Mouse (Mus musculus): ENCODE data around the gene Chrna4.
A peak's percentile ranks its signal among the peaks of the same experiment; 100 is the strongest.

The Chrna4 gene

DNA sequence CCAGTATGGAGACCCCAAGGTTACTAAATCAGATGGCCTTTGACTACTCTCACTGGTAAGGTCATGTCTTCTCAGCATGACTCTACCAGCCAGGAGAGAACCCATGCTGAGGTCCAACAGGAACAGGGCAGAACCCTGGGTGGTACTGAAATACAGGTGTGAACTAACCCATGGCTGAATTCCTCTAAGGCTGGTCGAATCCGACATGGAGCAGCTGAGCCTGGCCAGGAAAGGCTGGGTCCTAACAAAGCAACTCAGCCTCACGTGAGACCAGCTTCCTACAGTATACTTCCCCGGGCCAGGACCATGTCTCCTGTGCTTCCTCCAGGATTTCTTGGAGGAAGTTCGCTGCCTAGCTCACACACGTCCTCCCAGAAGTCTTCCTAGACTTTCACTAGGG, 6.8 kb downstream of the Chrna4 start:
- DNase-seq: no peak

DNA sequence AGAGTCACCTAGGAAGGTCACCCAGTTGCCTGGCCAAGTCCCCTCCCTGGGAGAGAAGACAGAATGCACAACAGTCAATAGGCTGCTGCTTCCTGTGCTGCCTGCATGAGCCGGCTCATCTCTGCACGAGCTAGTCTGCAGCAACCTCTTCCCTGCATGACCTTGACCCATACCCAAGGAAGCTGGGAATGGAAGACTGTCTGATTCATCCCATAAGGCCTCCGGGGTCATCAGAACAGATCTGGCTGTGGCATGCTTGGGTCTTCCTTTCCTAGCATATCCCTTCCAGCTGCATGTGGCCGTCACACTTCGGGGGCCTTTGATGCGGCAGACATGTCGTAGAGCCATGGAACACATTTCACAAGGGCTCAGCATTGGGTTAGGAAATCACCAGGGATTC, 8.2 kb downstream of the Chrna4 start:
- no peak for DNase-seq

DNA sequence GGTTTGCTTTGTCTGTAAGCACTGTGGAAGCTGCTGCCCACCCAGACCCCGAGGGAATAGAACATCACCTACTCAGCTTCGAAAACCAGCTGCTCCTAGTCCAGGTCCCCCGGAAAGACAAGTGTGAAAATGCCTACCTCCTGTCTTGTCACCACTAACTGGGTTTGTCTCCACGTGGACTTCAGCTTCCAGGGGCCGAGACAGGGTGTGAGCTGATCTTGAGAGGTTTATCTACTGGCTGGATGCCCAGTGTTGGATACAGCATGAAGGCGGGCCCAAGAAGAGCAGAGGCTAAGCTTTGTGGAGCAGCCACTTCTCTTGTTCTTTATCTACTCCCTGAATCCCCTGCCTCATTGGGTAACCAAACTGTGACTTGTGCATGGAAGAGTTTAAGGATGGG, 10.0 kb downstream of the Chrna4 start:
- DNase-seq: peak; percentile 5

DNA sequence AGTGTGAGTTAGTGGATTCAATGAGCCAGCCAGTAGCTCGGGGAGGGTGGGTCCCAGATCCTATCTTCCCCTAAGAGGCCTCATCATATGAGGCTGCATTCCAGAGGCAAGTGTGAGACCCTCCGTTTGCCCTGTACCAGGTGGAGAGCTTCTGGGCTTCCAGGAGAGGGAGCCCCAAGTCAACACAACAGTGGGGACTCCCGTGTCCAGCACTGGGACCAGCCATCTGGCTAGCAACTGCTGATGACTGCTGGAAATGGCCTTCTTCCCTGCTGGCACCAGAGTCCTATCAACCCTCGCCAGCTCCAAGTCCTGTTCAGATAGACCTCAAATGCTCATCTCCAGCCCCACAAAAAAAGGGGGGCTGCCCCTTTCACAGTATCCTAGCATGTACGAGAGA, 10.9 kb downstream of the Chrna4 start:
- peak; percentile 18 for DNase-seq

DNA sequence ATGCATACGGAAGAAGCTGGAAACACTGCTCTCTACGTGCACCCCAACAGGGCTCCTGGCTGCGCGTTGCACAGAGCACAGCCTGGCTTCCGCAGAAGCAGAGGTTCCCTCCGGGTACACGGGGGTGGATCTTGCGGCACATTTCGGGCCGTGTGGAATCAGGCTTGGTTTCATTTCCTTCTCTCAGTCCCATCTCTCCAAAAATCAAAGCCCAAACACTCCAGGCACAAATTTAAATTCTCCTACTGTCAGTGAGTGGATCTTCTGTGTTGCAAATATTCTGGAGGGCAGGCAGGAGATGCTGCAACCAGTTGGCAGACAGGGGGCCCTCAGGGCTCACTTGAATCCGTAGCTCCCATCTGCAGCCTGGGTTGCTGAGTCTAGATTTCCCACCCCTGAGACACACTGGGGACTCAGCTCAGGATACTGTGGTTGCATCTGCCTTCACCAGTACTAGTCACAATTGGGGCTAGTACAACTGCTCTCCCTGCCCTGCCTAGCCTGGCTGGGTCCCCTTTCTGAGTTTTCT, 11.9 kb downstream of the Chrna4 start:
- DNase-seq: no peak

DNA sequence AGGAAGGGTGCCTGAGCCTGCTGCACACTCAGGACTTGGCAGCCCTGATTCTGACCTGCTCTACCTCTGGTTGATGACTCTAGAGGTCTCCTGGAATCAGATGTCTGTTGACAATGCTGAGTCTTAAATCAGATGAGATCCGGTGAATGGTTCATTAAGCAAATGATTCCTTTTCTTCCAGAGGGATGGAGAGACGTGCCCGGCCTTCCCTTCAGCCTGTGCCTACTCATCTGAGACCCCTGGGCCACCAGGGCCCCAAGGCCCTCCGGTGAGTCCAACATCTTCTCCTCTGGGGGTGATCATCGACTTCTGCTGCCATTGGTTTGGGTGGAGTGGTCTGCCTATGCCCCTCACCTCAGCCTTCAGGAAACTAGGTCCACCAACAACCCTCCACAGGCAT, 35.0 kb downstream of the Chrna4 start:
- DNase-seq: no peak

DNA sequence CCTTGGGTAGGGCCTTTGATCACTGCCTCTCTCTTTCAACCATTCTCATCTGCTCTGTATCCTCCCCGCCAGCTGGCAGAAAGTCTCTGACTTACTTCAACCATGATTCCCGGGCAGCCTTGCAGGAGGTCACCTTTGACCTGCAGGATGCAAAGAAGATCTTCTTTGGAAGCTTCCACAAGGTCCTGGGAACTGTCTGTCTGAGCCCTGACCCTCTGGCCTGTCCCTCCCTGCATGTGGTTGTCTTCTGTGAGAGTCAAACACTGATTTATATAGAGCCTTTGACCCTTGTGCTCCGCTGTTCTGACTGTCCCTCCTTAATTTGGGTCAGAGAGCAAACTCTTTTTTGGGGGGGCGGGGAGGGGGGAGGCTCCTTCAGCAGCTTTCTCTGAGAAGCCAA, 36.3 kb downstream of the Chrna4 start:
- no peak for DNase-seq

DNA sequence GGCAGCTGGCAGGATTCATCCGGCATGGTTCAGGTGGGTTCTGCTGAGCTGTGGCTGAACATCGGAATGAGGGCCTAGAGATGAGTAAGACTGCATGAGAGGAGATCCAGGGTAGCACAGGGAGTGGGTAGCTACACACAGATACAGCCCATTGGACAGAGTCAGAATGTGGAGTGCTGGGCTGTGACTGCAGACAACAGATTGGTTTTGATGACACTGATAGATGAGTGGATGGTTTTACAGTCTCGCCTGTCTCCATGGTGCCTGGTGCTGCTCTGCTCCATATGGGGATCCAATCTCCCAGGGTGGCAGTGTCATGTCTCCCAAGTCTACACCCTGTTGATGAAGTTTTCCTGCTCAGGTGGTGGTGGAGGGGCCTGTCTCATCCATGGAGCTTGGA, 46.4 kb downstream of the Chrna4 start:
- no peak for DNase-seq

DNA sequence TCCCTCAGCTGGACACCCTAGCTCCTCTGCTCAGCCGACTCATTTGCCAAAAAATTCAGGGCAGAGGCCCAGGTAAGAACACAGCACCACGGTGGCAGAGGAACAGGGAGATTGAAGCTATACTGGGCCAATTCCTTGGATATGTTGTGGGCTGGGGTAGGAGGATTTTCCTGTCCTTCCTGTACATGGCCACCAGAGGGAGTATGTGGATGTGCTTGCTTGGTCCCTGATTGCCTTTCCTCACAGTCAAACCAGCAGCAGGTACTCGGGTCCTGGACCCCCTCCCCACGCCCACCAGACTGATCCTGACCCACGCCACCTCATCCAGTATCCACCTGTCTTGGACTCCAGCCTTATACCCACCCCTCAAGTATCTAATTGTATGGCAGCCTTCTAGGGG, 46.9 kb downstream of the Chrna4 start:
- DNase-seq: peak; percentile 29

DNA sequence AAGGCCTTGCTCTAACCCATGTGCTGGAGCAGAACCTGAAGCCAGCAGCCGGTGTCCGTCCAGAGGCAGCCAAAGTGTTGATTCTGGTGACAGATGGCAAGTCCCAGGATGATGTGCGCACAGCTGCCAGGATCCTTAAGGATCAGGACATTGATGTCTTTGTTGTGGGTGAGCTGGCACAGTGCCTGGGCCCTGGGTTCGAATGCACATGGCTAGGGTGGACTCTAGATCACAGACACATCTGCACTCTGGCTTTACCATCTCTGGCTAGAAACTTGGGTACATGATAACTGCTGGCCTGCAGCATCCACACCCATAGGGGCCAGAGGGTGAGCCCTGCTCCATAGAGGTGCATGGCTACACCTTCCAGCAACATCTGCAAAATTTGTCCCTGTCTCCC, 47.9 kb downstream of the Chrna4 start:
- no peak for DNase-seq

DNA sequence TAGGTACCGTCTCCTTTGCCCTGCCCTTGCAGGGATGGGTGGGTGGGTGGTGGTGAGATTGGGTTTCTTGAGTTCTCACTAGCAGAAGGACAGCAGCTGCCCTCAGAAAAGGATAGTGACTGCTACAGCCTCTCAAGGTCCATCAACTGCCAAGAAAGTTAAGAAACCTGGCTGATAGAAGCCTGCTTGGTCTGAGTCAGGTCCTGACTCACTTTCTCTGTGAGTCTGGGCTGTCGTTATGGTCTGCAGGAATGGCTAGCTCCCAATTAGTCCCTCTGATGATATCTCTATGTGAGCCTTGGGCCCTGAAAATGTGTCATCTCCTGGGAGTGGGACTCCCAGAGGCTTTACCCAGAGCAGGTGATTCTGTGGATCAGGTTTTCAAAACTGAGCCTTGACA, 49.0 kb downstream of the Chrna4 start:
- no peak for DNase-seq

DNA sequence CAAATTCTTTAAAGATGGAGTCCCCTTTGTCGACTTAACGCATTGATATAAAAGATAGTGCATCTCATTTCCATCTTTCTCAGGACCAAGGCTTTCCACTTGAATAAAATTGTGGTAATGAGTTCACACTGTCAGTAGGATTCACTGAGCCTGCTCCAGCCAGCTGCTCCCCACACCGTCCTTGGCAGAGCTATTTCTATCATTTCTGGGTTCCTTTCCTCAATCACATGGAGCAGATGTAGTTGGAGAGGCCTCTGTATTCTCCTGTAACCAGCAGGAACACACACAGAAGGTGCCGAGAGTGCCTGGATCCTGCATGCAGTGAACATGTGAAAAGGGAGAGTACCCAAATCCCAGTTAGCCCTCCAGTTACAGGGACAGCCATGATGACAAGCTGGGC, 53.0 kb downstream of the Chrna4 start:
- DNase-seq: no peak

DNA sequence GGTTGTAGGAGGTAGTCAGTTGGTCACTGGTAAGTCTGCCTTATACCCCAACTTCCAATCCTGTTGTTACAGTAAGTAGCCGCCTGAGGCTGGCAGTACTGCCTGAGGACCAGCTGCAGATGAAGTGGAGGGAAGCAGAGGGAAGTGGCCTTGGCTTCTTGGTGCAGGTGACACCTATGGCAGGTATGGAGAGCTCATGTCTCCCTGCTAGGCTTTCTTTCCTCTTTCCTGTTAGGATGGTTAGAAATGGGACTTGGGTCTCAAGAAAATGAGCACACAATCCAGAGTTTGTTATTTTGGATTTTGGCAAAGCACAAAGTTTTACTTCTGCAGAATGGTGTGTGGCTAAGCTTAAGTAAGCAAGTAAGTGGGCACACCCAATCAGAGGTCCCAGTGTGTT, 54.4 kb downstream of the Chrna4 start:
- DNase-seq: no peak

DNA sequence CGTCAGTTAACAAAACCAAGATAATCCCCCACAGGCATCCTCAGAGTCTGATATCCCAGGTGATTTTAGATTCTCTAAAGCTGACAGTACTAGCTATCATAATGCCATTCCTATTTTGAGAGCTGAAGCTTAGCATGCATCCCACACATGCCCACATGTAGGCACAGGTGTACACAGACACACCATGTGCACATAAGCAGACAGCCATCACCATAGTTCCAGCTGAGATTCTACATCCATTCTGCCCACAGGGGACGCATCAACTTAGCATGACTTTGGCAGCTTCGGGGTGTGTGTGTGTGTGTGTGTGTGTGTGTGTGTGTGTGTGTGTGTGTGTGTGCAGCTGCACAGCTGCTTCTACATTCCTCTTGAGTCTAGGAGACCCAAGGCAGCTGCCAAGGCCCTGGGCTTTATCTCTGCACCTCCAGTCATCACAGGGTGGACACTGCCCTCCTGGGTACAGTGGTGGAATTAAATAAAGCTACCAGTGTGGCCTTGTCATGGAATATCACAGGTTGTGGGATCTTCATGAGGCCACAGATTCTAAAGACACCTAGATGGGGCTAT, 54.9 kb downstream of the Chrna4 start:
- no peak for DNase-seq

DNA sequence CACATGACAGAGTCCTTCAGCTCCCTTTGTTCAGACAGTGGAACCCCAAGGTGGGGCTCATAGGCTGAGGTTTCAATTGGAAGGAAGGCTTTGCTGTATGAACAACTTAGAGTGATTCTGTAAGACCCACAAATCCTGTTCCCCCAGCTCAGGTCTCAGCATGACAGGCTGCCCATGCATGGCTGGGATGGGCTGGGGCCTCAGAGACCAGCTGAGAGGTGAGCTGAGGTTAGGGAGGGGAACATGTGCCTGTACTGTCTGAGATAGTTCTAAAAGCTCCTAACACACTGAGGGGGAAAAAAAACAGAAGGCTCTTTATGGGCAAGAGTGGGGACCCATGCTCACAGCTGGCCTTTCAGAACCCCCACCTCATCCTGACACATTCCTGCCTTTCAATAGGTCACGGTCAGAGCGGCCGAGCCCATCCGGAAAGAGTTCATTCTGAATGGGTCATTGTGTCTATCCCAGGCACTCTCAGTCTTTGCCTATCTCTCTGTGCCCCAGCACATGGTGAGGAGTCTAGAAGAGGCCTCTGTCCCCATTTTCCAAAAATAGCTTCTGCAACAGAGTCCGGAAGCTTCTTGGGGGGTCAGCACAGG, 55.8 kb downstream of the Chrna4 start:
- no peak for DNase-seq

DNA sequence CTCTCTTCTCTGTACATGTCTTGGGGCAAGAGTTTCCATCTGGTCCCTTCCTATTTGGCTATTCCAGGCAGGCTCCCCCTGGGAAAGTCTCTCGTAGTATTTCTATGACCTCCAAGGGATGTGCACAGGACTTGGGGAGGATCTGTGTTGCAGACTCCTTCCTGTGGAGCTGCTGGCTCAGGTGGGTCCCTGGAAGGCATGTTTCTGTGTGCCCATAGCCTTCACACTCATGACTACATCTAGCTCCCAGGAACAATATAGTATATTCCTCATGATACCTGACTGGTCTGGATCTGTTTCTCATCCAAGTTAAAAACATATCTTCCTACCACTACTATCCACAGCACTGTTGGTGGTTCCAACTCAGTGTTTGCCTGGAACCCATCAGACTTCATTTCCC, 56.3 kb downstream of the Chrna4 start:
- DNase-seq: no peak

DNA sequence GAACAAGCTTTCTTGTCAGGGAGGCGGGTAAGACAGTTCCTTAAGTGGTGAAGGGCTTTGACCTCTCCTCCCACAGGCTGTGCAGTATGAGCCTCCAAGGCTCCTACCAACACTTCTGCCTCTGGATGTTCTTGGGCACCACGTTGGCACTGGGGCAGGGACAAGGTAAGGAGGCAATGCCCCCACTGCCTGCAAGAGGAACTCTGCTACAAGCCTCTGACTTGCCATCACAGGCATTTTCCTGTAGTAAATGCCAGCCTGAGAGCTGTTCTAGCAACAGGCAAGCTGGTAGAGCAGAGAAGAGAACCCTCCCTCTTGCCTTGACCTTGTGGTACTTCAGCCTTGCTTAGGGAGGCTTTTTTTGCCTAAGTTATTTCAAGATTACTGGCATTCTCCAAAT, 56.9 kb downstream of the Chrna4 start, which contains the start of gene Col20a1:
Gene Col20a1, plus strand, starts transcription at position 87 of the 400 bp plus-strand sequence.
- DNase-seq: no peak

DNA sequence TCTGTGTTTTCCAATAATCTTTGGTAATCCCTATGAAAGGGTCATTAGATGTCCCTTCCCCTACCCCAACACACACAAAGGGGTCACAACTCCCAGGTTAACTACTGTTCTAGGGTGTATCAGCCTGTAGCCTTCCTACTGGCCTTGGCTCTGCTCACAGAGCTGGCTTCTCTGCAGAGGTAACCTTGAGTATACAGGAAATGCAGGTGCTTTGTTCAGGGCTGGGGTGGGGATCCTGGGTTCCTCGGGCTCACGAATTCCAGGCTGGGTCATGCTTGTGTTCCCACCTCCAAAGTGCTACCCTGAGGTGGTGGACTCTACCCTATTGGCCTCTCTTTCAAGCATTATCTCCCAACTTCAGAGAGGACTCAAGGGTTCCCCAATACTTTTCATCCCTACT, 57.7 kb downstream of the Chrna4 start:
- no peak for DNase-seq

DNA sequence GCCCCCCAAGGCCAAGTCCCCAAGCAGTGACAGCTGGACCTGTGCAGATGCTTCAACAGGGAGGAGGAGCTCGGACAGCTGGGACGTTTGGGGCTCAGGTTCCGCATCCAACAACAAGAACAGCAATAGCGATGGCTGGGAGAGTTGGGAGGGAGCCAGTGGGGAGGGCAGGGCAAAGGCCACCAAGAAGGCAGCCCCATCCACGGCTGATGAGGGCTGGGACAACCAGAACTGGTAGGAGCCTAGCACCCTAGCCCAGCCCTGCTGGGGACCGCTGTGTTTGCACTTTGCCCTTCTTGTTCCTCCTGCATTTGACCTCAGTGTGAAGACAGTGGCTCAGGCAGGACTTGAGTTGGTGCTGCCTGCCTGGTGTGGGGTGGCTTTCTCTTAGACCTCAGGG, 62.2 kb downstream of the Chrna4 start:
- DNase-seq: no peak

All from lung, postnatal 14 days (tissue).